Mouse (Mus musculus) central nervous system, embryonic 18 days (tissue): ENCODE results near the gene Fbxo10. TPM values are rescaled to one million over a fixed set of nuclear protein-coding genes. Genes with fewer than 3 reads are reported as not detected.

Source experiments
- polyA plus RNA-seq: library from polyadenylated mRNA; depleted of rRNA; stranded (reverse); fragments of >200 nt; gene quantifications from 2 replicates; pipeline ENCODE4 v1.2.3, GENCODE M21; 2012; rRNA removed

The Fbxo10 gene
- 33.2 and 33.7 TPM in 2 replicates for polyA plus RNA-seq

GRCm38 (mm10) chr4:45084021-45084894 is at the start of gene Fbxo10:
Gene Fbxo10, minus strand, starts transcription at chr4:45084604.

GRCm38 (mm10) chr4:45107601-45108277 is 23.3 kb upstream of the Fbxo10 start, which contains the start of gene Tomm5:
Gene Tomm5, minus strand, starts transcription at chr4:45108114.

GRCm38 (mm10) chr4:45018452-45018980 is 65.9 kb downstream of the Fbxo10 start, which contains the start of gene Polr1e:
Gene Polr1e, plus strand, starts transcription at chr4:45018583.

GRCm38 (mm10) chr4:45012105-45012975 is 72.1 kb downstream of the Fbxo10 start, which contains the start of gene Zbtb5:
Gene Zbtb5, minus strand, starts transcription at chr4:45012412.

Other genes starting within 250 kb of the Fbxo10 start
- 19.9 and 20.5 TPM in 2 replicates for gene Grhpr, start 103.2 kb downstream of the Fbxo10 start, polyA plus RNA-seq
- gene Zbtb5, start 72.2 kb downstream of the Fbxo10 start, polyA plus RNA-seq = 28.1 and 29.3 TPM in 2 replicates
- 19.4 and 21.5 TPM in 2 replicates for gene Polr1e, start 66.0 kb downstream of the Fbxo10 start, polyA plus RNA-seq
- 128 and 157 TPM in 2 replicates for gene Tomm5, start 23.5 kb upstream of the Fbxo10 start, polyA plus RNA-seq
- 2.6 and 2.8 TPM in 2 replicates for gene Frmpd1, start 100.3 kb upstream of the Fbxo10 start, polyA plus RNA-seq
- gene Trmt10b, start 212.5 kb upstream of the Fbxo10 start, polyA plus RNA-seq = 17.4 and 18.1 TPM in 2 replicates